Mouse (Mus musculus): ENCODE measurements around the gene Dtx3. TPM values are rescaled to one million over a fixed set of nuclear protein-coding genes. Genes with fewer than 3 reads are reported as not detected.

Gene Dtx3
- total RNA-seq, 2 experiments from 2014 or later = 21.2 to 24.6 TPM

GRCm38 (mm10) chr10:127188465-127189115 is 6.9 kb downstream of the Dtx3 start:
- DNase-seq = peak in 1 of 2 experiments; percentile 67
- intact Hi-C loops (cut with DNase I) = no loop called here

DNA sequence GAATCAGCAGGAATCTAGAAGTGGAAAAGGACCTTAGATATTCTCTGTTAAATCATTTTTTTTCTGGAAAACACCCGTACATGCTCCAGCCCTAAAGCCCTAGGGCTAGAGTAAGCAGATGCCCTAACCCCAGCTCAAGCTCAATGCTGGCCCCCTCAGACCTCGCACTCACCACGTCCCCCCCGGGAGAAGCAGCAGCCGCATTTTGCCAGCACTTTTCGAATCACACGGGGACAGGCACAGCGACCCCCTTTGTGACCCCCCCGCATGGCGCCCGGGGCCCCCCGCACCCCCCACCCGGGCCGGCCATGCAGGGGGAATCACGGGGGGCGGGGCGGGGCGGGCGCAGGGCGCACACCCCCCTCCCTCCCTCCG is 7.5 kb downstream of the Dtx3 start:
- intact Hi-C loops (cut with DNase I) = no loop called here

DNA sequence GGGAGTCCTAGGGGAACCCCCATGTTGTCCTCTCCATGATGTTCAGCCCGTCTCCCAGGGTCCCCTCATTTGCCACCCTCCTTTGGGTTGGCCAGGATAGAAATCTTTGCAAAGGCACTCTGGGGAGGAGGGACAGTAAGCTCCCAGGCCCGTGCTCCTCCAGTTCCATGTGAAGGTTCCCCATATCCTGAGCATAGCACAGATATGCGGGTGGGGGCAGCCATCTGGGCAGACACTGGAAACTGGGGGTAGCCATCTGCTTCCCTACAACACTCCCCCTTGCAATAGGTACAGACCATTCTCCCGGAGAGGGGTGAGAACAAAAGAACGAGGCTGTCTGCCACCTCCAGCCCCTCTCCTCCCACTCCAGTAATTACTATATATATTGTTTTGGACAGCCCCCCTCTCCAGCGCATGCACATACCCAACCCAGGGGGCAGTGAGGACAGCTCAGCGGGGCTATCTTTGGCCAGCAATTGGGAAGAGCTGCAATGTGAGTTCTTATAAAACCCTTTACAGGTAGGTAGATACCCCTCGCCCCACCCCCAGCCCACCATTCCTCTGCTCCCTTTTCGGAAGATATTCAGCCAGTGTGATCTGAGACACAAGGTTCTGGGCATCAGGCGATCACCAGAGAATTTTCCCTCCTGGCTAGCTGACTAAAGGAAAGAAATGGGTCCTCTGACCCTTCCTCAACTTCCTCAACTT is 8.0 kb downstream of the Dtx3 start:
- intact Hi-C loops (cut with DNase I) = no loop called here
- DNase-seq = no peak

More for the DNA sequence above, 7.5 kb downstream of the Dtx3 start:
- DNase-seq = no peak

DNA sequence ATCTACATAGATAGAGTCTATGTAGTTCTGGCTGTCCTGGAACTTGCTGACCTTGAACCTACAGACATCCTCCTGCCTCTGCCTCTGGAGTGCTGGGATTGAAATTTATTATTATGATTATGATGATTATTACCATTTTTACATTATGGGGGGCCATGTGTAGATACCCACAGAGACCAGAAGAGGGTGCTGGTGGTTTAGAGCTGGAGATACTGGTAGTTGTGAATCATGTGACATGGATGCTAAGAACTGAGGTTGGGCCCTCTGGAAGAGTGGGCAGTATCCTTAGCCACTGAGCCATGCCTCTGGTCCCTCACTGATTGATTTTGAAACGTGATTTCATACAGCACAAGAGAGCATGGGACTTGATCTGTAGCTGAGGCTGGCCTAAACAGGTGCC is 9.1 kb downstream of the Dtx3 start:
- intact Hi-C loops (cut with DNase I) = no loop called here

GRCm38 (mm10) chr10:127185506-127185905 is 10.0 kb downstream of the Dtx3 start:
- no peak for DNase-seq
- intact Hi-C loops (cut with DNase I) = no loop called here

More for the DNA sequence above, 9.1 kb downstream of the Dtx3 start:
- DNase-seq = no peak

DNA sequence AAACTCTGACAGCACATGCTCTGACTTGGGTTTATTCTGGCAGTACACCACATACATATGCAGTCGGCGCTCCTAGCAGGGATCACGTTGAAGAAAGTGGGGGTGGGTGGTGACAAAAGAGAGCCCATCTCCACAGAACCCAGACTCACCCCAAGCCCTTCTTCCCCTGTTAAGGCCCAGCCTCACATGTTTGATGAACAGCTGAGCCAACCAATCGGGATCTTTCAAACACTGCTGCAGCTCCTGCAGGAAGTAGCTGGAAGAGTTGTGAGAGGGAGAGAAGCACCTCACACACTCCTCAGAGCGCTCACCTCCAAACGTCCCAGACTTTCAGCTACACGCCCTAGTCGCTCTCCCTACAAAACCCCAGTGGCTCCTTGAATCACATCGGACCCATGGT is 10.4 kb downstream of the Dtx3 start:
- DNase-seq = no peak
- intact Hi-C loops (cut with DNase I) = no loop called here

DNA sequence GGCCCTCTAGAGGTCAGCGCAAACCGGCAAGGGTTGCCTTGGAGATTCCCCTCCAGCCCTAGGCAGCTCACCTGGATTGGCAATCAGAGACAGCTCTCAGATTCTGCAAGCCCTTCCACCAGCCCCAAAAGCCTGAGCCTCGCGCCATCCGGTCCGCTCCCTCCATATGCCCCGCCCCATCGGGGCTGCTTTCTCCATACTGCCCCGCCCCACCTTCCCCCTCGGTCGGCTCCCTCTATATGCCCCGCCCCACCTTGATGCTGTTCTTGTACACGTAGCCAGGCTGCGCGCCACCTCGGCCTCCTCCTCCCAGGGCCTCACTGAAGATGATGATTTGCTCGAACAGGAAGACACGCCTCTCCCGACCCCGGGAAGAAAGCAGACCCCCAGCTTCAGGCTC is 11.8 kb downstream of the Dtx3 start:
- intact Hi-C loops (cut with DNase I) = no loop called here
- DNase-seq = no peak

- DNase-seq = no peak
- intact Hi-C loops (cut with DNase I) = no loop called here
Observed at GRCm38 (mm10) chr10:127182624-127183023, 12.9 kb downstream of the Dtx3 start.

DNA sequence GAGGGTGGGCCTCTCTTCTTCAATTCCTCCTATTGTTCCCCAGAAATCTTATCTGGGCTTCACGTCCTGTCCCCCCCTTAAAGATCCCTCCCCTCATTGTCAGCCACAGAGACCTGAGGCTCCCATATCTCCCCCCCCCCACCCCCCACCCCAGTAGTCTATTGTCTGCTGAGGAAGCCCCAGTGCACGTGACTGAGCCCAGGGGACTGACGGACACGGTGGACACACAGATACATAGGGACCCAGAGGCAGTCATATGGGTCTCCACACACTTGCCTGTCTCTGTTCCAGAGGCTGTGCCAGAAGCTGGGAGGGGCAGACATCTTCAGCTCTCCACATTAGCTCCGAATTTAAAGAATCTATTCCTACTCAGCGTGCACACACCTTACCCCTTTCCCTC is 14.0 kb downstream of the Dtx3 start:
- intact Hi-C loops (cut with DNase I) = no loop called here
- no peak for DNase-seq

DNA sequence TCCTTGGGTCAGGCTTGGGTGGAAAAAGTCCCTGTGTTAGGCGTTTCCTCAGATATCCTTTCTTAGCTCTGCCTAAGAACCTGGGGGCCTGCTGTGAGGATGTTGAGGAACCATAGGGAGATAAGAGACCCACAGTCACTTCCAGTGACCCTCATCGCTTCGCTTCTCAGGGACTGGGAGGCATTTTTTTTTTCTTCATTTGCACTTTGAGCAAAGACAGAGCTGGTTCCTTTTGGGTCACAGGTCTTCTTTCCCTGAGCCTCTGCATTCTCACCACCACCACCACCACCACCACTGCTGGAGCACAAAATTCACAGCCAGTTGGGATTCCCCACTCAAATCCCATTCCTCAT is 14.9 kb downstream of the Dtx3 start:
- DNase-seq = no peak
- intact Hi-C loops (cut with DNase I) = no loop called here

- intact Hi-C loops (cut with DNase I) = loop anchor here (5.0 kb wide), 1 partner anchor 162 kb away; the partner anchor contains the start of gene Gli1
- DNase-seq = no peak
Observed at GRCm38 (mm10) chr10:127179871-127180694, 15.4 kb downstream of the Dtx3 start, which contains the start of gene Slc26a10. Gene Slc26a10, minus strand, starts transcription at chr10:127180645.

DNA sequence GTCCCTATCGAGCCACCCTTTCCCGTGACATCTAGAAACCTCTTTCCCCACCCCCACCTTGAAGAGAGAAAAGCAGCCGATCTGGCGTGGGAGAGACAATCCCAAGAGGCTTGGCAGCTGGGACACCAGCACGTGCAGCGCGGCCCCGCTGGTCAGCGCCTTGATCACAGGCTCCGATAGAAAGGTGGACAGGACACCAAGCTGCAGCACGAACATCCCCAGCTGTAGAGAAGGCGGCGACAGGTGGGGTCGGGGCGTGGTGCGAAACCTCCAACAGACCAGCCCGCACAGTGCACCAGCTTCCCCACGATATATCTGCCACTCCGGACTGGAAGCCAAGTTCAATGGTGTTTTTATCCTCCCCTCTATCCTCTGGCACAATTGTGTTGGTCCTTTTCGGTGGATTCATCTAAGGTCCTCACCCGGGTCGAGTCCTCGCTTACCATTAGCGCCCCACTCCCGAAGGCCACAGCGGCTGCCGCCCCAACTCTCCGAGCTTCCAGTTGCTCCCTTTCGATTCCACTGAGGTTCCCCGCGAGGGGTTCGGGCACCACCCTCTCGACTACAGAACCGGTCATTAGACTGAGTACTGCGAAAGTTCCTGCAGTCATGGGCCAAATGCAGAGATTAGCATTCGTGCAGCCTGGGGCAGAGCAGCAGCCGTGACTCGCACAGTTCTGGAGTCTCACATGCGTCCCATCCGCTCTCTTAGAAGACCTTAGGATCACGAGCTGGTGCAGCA is 17.1 kb downstream of the Dtx3 start:
- peak in 1 of 2 experiments; percentile 18 for DNase-seq
- intact Hi-C loops (cut with DNase I) = loop anchor here (5.0 kb wide), 1 partner anchor 164 kb away; the partner anchor contains the start of gene Gli1

DNA sequence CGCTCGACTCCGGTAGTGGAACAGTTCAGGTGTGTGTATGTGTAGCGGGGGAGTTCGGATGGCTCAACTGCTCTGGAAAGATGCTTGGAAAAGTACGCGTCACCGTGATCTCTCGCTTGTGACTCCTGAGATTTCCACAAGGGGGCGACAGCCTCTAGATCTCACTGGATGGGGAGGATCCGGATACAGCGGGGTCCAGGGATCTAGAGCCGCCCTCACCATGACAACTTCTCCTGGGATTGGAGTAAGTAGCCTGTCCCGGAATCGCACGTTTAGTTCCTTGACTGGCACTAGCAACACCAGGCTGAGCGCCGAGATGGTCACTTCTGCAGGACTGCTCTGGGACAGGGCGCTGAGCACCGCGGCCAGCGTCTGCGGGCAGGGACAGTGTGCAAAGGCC is 17.8 kb downstream of the Dtx3 start:
- intact Hi-C loops (cut with DNase I) = loop anchor here (2.0 to 5.0 kb wide), 2 partner anchors 49 to 165 kb away; partner anchors contain the start of gene Gli1
- peak; percentile 65 to 66 for DNase-seq

DNA sequence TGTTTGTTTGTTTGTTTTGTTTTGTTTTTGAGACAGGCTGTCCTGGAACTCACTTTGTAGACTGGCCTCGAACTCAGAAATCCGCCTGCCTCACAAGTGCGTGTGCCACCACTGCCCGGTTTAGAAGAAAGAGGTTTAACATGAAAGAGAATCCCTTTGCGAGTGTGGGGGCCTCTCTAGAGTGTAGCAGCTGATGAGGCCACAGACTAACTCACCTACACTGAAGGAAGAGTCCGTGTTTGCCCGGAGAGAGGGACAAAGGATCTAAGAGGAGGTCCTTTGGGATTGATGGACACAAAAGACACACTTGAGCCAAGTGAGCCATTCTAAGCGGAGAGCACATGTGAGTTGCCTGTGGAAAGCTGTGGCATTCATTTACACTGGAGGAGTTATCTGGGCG is 18.3 kb downstream of the Dtx3 start:
- intact Hi-C loops (cut with DNase I) = loop anchor here (2.0 to 5.0 kb wide), 2 partner anchors 50 to 165 kb away; partner anchors contain the start of gene Gli1
- no peak for DNase-seq

DNA sequence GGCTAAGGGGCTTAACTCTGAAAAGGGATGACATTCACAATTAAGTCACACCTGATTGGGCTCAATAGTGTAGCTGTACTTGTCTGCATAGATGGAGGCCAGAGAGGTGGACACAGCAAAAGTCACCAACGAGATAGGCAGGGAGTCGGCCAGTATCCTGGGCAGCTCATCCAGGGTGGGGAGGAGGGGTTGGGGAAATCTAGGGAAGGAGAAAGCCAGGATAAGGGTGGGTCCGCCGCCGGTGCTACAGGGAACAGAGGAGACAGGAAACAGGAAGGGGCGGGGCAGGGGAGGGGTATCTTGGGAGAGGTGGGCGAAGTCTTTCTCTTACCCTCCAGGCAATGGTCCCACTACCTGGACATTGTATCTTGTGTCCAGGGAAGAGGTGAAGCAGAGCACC is 18.8 kb downstream of the Dtx3 start:
- intact Hi-C loops (cut with DNase I) = loop anchor here (2.0 to 5.0 kb wide), 2 partner anchors 50 to 166 kb away; partner anchors contain the start of gene Gli1
- no peak for DNase-seq

GRCm38 (mm10) chr10:127176228-127176627 is 19.3 kb downstream of the Dtx3 start:
- intact Hi-C loops (cut with DNase I) = loop anchor here (2.0 to 5.0 kb wide), 2 partner anchors 51 to 166 kb away; partner anchors contain the start of gene Gli1
- DNase-seq = no peak

DNA sequence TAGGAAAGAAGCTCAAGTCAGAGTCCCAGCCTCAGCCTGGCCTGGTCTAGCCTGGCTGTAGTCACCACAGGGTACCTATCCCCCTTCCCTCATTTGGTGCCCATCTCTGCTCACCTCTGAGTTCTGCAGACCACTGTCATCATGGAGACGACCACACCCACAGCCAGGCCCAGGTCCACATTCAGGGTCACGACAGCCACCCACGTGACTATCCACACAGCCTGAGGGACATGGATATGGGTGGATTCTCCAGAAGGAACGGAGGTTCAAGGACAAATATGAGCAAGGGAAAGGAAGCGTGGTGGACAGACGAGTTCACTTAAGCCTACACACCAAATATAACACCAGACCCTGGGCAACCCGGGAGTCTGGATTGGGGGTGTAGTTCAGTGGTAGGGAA is 21.4 kb downstream of the Dtx3 start:
- DNase-seq = no peak
- intact Hi-C loops (cut with DNase I) = no loop called here

- no peak for DNase-seq
- intact Hi-C loops (cut with DNase I) = no loop called here
Observed at GRCm38 (mm10) chr10:127173148-127174065, 22.1 kb downstream of the Dtx3 start.

GRCm38 (mm10) chr10:127171631-127172200 is 23.8 kb downstream of the Dtx3 start:
- no peak for DNase-seq
- intact Hi-C loops (cut with DNase I) = no loop called here

Measured in gastrocnemius, postnatal 36 days (tissue).